Mouse (Mus musculus): ENCODE results near the gene Mybpc2. TPM values are rescaled to one million over a fixed set of nuclear protein-coding genes. Genes with fewer than 3 reads are reported as not detected.

Mybpc2 gene
- polyA plus RNA-seq, 1 experiment from 2014 or later: 4.5 TPM

GRCm38 (mm10) chr7:44521710-44522109 is 2.7 kb downstream of the Mybpc2 start:
- H3K36me3 ChIP-seq (ENCODE audit: control insufficient read depth, insufficient read depth): no peaks in the 10 kb centered on the region
- H3K9me3 ChIP-seq (replicated peaks; ENCODE audit: control insufficient read depth, low read length): no peaks in the 10 kb centered on the region; the same call in 1 of the 2 replicates
- no peak overlapping the region for H3K27ac ChIP-seq (ENCODE audit: low read length)
- H3K4me1 ChIP-seq (ENCODE audit: control insufficient read depth, insufficient read depth, low read length): peaks cover 17% of the 10 kb centered on the region
- peaks cover 31% of the 10 kb centered on the region for H3K27me3 ChIP-seq (ENCODE audit: control insufficient read depth, insufficient read depth, low read length)
- H3K4me3 ChIP-seq (ENCODE audit: low read length): 0 out of 2 replicates have a peak overlapping the region, but pooled peaks have one; percentile 3
- peak overlapping the region; percentile 16 for H3K4me2 ChIP-seq (ENCODE audit: low read depth, low read length)
- H3K9ac ChIP-seq (ENCODE audit: low read length): no peak overlapping the region
- no peak for ATAC-seq (replicated peaks; ENCODE audit: extremely low read depth, insufficient read depth, low FRiP score)
- 2% methylated on average over 20 of the region's 20 CpGs for WGBS

DNA sequence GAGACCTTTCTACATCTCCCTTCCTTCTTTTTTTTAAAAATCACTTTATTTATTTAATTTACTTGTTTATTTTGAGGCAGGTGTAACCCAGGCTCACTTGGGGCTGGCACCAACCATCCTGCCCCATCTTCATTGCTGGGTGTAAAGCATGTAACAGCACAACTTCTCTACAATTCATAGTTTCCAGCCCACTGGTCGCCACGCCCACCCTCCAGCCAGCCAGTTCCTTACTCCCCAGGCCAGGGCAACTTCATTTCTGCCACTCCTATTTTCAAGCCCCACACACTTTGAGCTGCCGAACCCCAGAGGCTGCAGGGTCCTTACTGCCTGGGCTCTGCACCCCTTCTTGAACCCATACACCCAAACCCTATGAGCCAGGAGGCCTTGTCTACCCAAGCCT is 3.5 kb downstream of the Mybpc2 start:
- WGBS: 69% methylated on average over 3 of the region's 3 CpGs
- H3K27me3 ChIP-seq (ENCODE audit: control insufficient read depth, insufficient read depth, low read length): peaks cover 31% of the 10 kb centered on the region
- no peak overlapping the region for H3K4me3 ChIP-seq (ENCODE audit: low read length)
- H3K9ac ChIP-seq (ENCODE audit: low read length): no peak overlapping the region
- no peak overlapping the region for H3K4me2 ChIP-seq (ENCODE audit: low read depth, low read length)
- no peak overlapping the region for H3K27ac ChIP-seq (ENCODE audit: low read length)
- no peaks in the 10 kb centered on the region; the same call in 1 of the 2 replicates for H3K9me3 ChIP-seq (replicated peaks; ENCODE audit: control insufficient read depth, low read length)
- peaks cover 17% of the 10 kb centered on the region for H3K4me1 ChIP-seq (ENCODE audit: control insufficient read depth, insufficient read depth, low read length)
- H3K36me3 ChIP-seq (ENCODE audit: control insufficient read depth, insufficient read depth): no peaks in the 10 kb centered on the region
- no peak for ATAC-seq (replicated peaks; ENCODE audit: extremely low read depth, insufficient read depth, low FRiP score)

- peaks cover 4% of the 10 kb centered on the region for H3K4me1 ChIP-seq (ENCODE audit: control insufficient read depth, insufficient read depth, low read length)
- no peaks in the 10 kb centered on the region; the same call in 1 of the 2 replicates for H3K9me3 ChIP-seq (replicated peaks; ENCODE audit: control insufficient read depth, low read length)
- 62% methylated on average over 9 of the region's 9 CpGs for WGBS
- H3K27me3 ChIP-seq (ENCODE audit: control insufficient read depth, insufficient read depth, low read length): peaks cover 31% of the 10 kb centered on the region
- no peaks in the 10 kb centered on the region for H3K36me3 ChIP-seq (ENCODE audit: control insufficient read depth, insufficient read depth)
- H3K4me2 ChIP-seq (ENCODE audit: low read depth, low read length): no peak overlapping the region
- no peak overlapping the region for H3K9ac ChIP-seq (ENCODE audit: low read length)
- H3K27ac ChIP-seq (ENCODE audit: low read length): no peak overlapping the region
- ATAC-seq (replicated peaks; ENCODE audit: extremely low read depth, insufficient read depth, low FRiP score): no peak
- no peak overlapping the region for H3K4me3 ChIP-seq (ENCODE audit: low read length)
Measured at GRCm38 (mm10) chr7:44519240-44519913, 5.1 kb downstream of the Mybpc2 start.

DNA sequence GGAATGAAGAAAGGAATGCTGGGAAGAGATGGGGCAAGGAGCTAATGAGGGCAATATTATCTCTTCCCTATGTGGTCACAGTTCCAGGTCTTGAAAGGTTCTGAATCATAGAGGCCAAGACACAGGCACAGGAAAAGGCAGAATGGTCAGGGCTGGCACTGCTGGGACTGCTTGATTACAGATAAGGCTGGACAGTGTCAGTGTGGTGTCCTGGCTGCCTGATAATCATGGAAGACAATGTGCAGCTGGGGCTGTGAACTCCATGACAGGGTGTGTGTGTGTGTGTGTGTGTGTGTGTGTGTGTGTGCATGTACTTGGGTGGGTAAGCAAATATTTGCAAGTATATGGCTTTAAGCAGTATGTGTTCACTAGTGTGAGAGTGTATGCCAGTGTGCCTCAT is 17.0 kb downstream of the Mybpc2 start:
- Histone ChIP-seq H3K9ac (ENCODE audit: low read length) (no peak overlapping the region), H3K9me3 (replicated peaks; ENCODE audit: control insufficient read depth, low read length) (peaks cover 4% of the 10 kb centered on the region; the same call in 1 of the 2 replicates), H3K36me3 (ENCODE audit: control insufficient read depth, insufficient read depth) (no peaks in the 10 kb centered on the region), H3K27me3 (ENCODE audit: control insufficient read depth, insufficient read depth, low read length) (no peaks in the 10 kb centered on the region; the same call in 1 of the 2 replicates), H3K4me2 (ENCODE audit: low read depth, low read length) (no peak overlapping the region), H3K4me3 (ENCODE audit: low read length) (no peak overlapping the region), H3K27ac (ENCODE audit: low read length) (no peak overlapping the region), H3K4me1 (ENCODE audit: control insufficient read depth, insufficient read depth, low read length) (no peaks in the 10 kb centered on the region)
- no peak for ATAC-seq (replicated peaks; ENCODE audit: extremely low read depth, insufficient read depth, low FRiP score)

DNA sequence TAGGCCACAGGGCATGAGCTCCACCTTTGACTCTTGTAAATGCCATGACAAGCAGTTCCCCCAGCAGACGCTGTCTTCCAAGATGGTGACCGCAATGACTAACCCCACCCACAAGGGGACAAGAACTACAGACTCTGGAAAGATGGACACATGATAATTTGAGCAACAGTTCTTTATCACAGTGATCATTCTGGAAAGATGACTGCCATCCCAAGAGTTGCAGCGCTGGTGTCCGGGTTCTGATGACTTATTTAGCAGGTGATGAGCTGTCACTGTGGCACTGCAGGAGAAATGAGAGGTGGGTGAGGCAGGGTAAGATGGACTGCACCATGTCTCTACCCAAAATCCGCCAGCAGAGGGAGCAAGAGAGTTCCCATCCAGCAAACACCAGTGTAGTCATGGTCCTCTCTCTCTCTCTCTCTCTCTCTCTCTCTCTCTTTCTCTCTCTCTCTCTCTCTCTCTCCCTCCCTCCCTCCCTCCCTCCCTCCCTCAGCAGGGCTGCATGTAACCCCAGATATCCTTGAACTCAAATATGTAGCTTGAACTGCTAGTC is 22.8 kb downstream of the Mybpc2 start:
- H3K4me1 ChIP-seq (ENCODE audit: control insufficient read depth, insufficient read depth, low read length): peaks cover 4% of the 10 kb centered on the region; the same call in 1 of the 2 replicates
- no peak overlapping the region for H3K4me2 ChIP-seq (ENCODE audit: low read depth, low read length)
- no peaks in the 10 kb centered on the region for H3K36me3 ChIP-seq (ENCODE audit: control insufficient read depth, insufficient read depth)
- H3K4me3 ChIP-seq (ENCODE audit: low read length): no peak overlapping the region
- H3K9me3 ChIP-seq (replicated peaks; ENCODE audit: control insufficient read depth, low read length): peaks cover 3% of the 10 kb centered on the region; the same call in 1 of the 2 replicates
- no peak overlapping the region for H3K9ac ChIP-seq (ENCODE audit: low read length)
- peaks cover 3% of the 10 kb centered on the region; the same call in 1 of the 2 replicates for H3K27me3 ChIP-seq (ENCODE audit: control insufficient read depth, insufficient read depth, low read length)
- ATAC-seq (replicated peaks; ENCODE audit: extremely low read depth, insufficient read depth, low FRiP score): no peak
- 28% methylated on average over 5 of the region's 5 CpGs for WGBS
- no peak overlapping the region for H3K27ac ChIP-seq (ENCODE audit: low read length)

DNA sequence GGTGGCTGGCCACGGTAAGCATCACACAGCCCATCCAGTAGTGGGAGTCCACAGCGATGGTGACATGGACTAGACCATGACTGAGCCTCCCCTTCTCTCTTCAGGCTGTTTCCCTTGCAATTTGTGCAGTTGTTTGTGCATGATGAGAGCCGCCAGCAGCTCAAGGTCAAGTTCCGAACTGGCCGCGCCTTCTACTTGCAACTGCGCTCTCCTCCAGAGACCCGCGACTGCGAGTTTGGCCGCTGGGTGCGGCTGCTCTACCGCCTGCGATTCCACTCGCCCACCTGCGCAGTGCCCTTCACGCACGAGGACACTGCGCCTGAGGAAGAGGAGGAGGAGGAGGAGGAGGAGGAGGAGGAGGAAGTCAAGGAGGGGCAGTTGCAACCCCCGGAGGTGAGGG is 24.4 kb downstream of the Mybpc2 start:
- H3K27me3 ChIP-seq (ENCODE audit: control insufficient read depth, insufficient read depth, low read length): peaks cover 3% of the 10 kb centered on the region; the same call in 1 of the 2 replicates
- no peak for ATAC-seq (replicated peaks; ENCODE audit: extremely low read depth, insufficient read depth, low FRiP score)
- H3K4me2 ChIP-seq (ENCODE audit: low read depth, low read length): no peak overlapping the region
- no peak overlapping the region for H3K27ac ChIP-seq (ENCODE audit: low read length)
- 57% methylated on average over 20 of the region's 20 CpGs for whole genome bisulfite sequencing
- peaks cover 3% of the 10 kb centered on the region; the same call in 1 of the 2 replicates for H3K9me3 ChIP-seq (replicated peaks; ENCODE audit: control insufficient read depth, low read length)
- H3K9ac ChIP-seq (ENCODE audit: low read length): no peak overlapping the region
- H3K36me3 ChIP-seq (ENCODE audit: control insufficient read depth, insufficient read depth): no peaks in the 10 kb centered on the region
- H3K4me3 ChIP-seq (ENCODE audit: low read length): no peak overlapping the region
- H3K4me1 ChIP-seq (ENCODE audit: control insufficient read depth, insufficient read depth, low read length): peaks cover 12% of the 10 kb centered on the region

GRCm38 (mm10) chr7:44498922-44499321 is 25.5 kb downstream of the Mybpc2 start:
- Histone ChIP-seq H3K27ac (ENCODE audit: low read length) (no peak overlapping the region), H3K27me3 (ENCODE audit: control insufficient read depth, insufficient read depth, low read length) (peaks cover 3% of the 10 kb centered on the region; the same call in 1 of the 2 replicates), H3K4me2 (ENCODE audit: low read depth, low read length) (no peak overlapping the region), H3K4me3 (ENCODE audit: low read length) (no peak overlapping the region), H3K9ac (ENCODE audit: low read length) (no peak overlapping the region), H3K9me3 (replicated peaks; ENCODE audit: control insufficient read depth, low read length) (no peaks in the 10 kb centered on the region), H3K4me1 (ENCODE audit: control insufficient read depth, insufficient read depth, low read length) (peaks cover 15% of the 10 kb centered on the region), H3K36me3 (ENCODE audit: control insufficient read depth, insufficient read depth) (no peaks in the 10 kb centered on the region)
- WGBS: 71% methylated on average over 1 of the region's 1 CpGs
- no peak for ATAC-seq (replicated peaks; ENCODE audit: extremely low read depth, insufficient read depth, low FRiP score)

DNA sequence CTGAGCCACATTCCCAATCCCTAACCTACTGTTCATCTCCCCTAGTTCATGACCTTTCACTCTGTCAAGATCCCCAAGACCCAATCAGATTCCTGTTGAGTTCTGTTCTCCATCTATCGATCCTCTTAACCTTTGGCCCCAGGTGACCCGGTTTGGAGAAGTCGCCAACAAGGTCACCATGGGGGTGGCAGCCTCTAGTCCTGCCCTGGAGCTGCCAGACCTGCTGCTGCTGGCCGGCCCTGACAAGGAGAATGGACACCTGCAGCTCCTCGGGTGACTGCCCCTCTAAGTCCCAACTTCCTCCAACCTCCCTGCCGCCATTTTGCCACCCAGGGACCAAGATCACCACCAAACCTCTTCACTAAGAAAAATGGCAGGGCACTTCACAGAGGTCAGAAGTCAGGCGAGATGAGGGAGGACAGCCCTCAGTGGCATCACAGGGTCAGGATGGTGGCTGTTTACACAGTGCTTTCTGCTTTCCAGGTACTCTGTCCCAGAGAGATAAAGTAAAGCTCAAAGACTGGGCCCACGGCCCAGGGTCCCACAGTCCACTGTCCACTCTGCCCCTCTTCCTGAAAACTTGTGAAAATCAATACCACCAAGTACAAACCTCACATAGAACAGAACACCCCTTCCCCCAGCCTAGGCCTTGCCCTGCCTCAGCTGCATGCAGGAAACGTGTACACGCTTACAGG is 26.9 kb downstream of the Mybpc2 start:
- ATAC-seq (replicated peaks; ENCODE audit: extremely low read depth, insufficient read depth, low FRiP score): no peak
- WGBS: 89% methylated on average over 10 of the region's 10 CpGs
- no peak overlapping the region for H3K27ac ChIP-seq (ENCODE audit: low read length)
- no peaks in the 10 kb centered on the region for H3K9me3 ChIP-seq (replicated peaks; ENCODE audit: control insufficient read depth, low read length)
- peaks cover 15% of the 10 kb centered on the region for H3K4me1 ChIP-seq (ENCODE audit: control insufficient read depth, insufficient read depth, low read length)
- peak overlapping the region; percentile 76 for H3K4me2 ChIP-seq (ENCODE audit: low read depth, low read length)
- H3K4me3 ChIP-seq (ENCODE audit: low read length): peak overlapping the region; percentile 72
- H3K27me3 ChIP-seq (ENCODE audit: control insufficient read depth, insufficient read depth, low read length): peaks cover 3% of the 10 kb centered on the region; the same call in 1 of the 2 replicates
- H3K36me3 ChIP-seq (ENCODE audit: control insufficient read depth, insufficient read depth): peaks cover 3% of the 10 kb centered on the region; the same call in 1 of the 2 replicates
- H3K9ac ChIP-seq (ENCODE audit: low read length): no peak overlapping the region

GRCm38 (mm10) chr7:44496771-44497109 is 27.7 kb downstream of the Mybpc2 start:
- Histone ChIP-seq H3K4me2 (ENCODE audit: low read depth, low read length) (peak overlapping the region; percentile 76), H3K9me3 (replicated peaks; ENCODE audit: control insufficient read depth, low read length) (no peaks in the 10 kb centered on the region), H3K36me3 (ENCODE audit: control insufficient read depth, insufficient read depth) (peaks cover 8% of the 10 kb centered on the region; the same call in 1 of the 2 replicates), H3K4me3 (ENCODE audit: low read length) (peak overlapping the region; percentile 72), H3K9ac (ENCODE audit: low read length) (peak overlapping the region; percentile 74), H3K4me1 (ENCODE audit: control insufficient read depth, insufficient read depth, low read length) (peaks cover 15% of the 10 kb centered on the region), H3K27ac (ENCODE audit: low read length) (peak overlapping the region; percentile 71), H3K27me3 (ENCODE audit: control insufficient read depth, insufficient read depth, low read length) (peaks cover 3% of the 10 kb centered on the region; the same call in 1 of the 2 replicates)
- ATAC-seq (replicated peaks; ENCODE audit: extremely low read depth, insufficient read depth, low FRiP score): no peak
- WGBS: under 1% methylated on average over 25 of the region's 26 CpGs

Data from heart, embryonic 16.5 days (tissue).